Mouse (Mus musculus): ENCODE results near the gene 1700092M07Rik.
"Not testable (repeated sequence)": the region's sequence is repeated elsewhere in the genome, so short reads cannot be mapped to it uniquely, and the experiment has no call there.

Gene 1700092M07Rik

DNA sequence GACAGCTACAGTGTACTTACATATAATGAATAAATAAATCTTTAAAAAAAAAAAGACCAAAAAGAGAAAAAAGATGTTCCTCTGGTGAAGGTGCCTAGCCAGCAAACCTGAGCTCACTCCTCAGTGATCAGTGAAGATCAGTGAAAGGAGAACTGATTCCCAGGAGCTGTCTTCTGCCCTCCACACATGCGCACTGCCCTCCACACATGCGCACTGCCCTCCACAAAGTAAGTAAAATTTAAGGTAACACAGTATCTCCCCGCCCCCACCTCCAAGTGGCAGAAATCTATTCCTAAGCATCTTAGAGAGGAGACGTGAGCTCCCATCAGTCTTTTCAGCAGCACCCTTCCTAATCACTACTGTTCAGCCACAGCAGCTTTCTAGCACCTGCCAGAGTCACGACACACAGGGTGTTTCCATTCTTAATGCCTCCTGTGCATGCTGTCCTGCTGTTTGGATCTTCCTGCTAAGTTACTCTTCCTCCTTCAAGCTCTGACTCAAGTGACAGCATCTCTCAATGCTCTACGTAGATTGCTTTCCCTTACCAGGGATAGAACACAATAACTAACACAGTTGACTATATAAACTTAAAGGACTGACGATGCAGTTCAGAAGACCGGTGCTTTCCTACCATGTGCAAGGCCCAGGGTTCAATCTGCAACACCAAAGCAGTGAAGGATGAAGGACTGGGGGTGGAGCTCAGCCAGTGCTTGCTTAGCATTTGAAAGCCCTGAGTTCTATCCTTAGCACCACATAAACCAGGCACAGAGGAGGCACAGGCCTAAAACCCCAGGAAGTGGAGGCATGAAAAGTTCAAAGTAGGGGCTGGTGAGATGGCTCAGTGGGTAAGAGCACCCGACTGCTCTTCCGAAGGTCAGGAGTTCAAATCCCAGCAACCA is 24.4 kb upstream of the 1700092M07Rik start:
- DNase-seq (ENCODE audit: extremely low read depth, insufficient read length, low spot score) = no peak

GRCm38 (mm10) chr19:8716767-8717475 is 23.6 kb upstream of the 1700092M07Rik start:
- no peak for DNase-seq (ENCODE audit: extremely low read depth, insufficient read length, low spot score)

- DNase-seq (ENCODE audit: extremely low read depth, insufficient read length, low spot score) = no peak
Measured at GRCm38 (mm10) chr19:8718357-8718756, 22.2 kb upstream of the 1700092M07Rik start.

GRCm38 (mm10) chr19:8719037-8719436 is 21.5 kb upstream of the 1700092M07Rik start:
- not testable (repeated sequence) for DNase-seq (ENCODE audit: extremely low read depth, insufficient read length, low spot score)

DNA sequence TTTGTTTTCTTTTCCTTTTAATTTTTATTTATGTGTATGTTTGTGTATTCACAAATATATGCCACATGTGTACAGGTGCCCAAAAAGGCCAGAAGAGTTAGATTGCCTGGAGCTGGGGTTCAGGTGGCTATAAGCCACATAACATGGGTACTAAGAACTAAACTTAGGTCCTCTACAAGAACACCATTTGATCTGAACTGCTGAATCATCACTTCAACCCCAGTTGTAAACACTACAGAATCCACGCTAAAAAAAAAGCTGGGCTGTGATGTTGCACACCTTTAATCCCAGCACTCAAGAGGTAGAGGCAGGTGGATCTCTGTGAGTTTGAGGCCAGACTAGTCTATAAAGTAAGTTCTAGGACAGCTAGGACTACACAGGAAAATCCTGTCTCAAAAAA is 19.1 kb upstream of the 1700092M07Rik start:
- no peak for DNase-seq (ENCODE audit: extremely low read depth, insufficient read length, low spot score)

GRCm38 (mm10) chr19:8722021-8722420 is 18.5 kb upstream of the 1700092M07Rik start:
- no peak for DNase-seq (ENCODE audit: extremely low read depth, insufficient read length, low spot score)

DNA sequence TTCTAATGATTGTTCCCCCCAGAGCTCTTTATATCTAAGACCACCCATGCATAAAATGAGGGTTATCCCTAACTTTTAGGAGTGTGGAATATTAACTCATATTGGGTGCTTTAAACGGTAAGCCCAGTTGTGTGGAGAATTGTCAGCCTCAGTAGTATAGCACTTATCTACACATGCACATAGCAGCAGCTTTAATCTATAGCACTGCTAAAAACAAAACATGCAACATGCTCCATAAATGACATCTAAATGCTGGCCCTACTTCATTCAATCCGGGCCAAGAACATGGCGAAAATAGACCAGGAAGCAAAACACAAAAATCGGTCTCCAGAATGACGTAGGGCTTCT is 18.0 kb upstream of the 1700092M07Rik start:
- no peak for DNase-seq (ENCODE audit: extremely low read depth, insufficient read length, low spot score)

GRCm38 (mm10) chr19:8722907-8723573 is 17.5 kb upstream of the 1700092M07Rik start, which contains the start of gene Slc3a2:
TSS of gene Slc3a2 (minus strand) at chr19:8723369.
- DNase-seq (ENCODE audit: extremely low read depth, insufficient read length, low spot score) = peak; percentile 94

GRCm38 (mm10) chr19:8723574-8724346 is 16.8 kb upstream of the 1700092M07Rik start:
- no peak for DNase-seq (ENCODE audit: extremely low read depth, insufficient read length, low spot score)

DNA sequence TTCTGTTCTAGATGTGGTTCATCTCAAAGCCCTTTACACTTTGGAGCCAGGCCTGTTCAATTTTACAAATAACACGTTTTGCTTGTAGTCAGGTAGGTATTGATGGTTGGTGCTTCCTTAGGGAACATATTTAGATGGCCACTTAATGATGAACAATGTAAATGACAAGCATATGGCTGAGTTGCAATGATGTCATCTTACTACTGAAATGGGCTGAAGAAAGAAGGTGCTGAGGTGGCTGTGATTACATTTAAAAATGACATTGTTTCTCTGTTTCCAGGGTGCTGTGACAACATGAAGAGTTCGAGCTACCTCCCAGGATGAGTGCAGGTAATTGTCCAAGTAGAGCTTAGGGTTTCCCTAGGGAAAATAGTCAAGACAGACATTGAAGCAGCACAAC is 16.1 kb upstream of the 1700092M07Rik start:
- DNase-seq (ENCODE audit: extremely low read depth, insufficient read length, low spot score) = no peak

- DNase-seq (ENCODE audit: extremely low read depth, insufficient read length, low spot score) = no peak
Measured at GRCm38 (mm10) chr19:8725081-8725613, 15.4 kb upstream of the 1700092M07Rik start.

DNA sequence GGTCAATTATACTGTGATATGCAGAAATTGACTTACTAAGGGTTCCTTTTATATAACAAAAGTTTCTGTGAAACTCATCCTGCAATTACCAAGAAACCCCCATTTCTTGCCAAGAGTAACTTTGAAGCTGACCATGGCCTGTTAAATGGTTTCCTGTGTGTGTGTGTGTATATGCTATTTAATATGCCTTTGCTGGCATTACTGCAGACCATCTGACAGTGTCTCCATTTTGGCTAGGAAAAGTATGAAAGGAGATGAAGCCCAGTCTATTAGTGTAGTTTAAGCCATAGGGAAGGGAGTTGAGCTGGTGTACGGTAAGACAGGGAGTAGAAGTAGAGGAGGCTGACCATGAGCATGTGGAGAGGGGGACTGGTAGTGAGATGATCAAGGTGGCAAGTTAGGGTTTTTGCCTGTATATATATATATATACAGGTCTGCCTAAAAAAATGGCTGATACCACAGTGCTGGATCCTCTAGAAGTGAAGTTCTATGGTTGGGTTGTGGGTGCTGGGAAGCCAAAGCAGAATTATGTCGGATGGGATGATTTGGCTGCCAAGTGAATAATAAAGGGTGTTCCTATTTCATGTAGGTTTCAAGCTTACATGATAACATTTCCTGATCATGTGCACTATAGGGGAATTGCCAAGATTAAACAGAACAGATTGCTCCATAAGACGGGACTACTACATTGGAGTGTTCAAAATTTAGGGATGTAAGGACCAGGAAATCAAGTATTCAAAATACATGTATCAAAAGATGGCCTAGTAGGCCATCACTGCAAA is 13.7 kb upstream of the 1700092M07Rik start:
- no peak for DNase-seq (ENCODE audit: extremely low read depth, insufficient read length, low spot score)

DNA sequence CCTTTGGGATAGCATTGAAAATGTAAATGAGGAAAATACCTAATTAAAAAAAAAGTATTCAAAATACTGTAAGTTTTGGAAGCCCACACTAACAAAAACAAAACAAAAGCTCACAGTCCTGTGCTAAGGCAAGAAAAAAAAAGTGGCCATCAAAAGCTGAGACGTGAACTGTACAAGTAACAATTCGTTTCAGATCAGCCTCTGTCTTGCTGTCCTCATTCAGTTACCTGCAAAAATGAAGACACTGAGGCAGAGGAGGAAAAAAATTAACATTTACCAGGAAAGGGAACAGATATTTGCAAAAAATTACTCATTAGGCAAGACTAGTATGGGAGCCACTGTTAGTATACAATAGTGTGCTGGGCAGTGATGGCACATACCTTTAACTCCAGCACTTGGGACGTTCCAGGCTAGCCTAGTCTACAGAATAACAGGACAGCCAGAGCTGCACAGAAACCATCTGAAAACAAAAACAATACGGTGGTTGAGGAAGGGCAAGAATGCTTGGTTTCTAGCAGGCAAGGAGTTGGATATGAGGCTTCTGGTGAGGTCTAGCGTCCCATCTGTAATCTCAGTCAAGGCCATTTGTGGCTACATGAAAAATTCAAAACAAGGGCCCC is 12.9 kb upstream of the 1700092M07Rik start:
- DNase-seq (ENCODE audit: extremely low read depth, insufficient read length, low spot score) = no peak

DNA sequence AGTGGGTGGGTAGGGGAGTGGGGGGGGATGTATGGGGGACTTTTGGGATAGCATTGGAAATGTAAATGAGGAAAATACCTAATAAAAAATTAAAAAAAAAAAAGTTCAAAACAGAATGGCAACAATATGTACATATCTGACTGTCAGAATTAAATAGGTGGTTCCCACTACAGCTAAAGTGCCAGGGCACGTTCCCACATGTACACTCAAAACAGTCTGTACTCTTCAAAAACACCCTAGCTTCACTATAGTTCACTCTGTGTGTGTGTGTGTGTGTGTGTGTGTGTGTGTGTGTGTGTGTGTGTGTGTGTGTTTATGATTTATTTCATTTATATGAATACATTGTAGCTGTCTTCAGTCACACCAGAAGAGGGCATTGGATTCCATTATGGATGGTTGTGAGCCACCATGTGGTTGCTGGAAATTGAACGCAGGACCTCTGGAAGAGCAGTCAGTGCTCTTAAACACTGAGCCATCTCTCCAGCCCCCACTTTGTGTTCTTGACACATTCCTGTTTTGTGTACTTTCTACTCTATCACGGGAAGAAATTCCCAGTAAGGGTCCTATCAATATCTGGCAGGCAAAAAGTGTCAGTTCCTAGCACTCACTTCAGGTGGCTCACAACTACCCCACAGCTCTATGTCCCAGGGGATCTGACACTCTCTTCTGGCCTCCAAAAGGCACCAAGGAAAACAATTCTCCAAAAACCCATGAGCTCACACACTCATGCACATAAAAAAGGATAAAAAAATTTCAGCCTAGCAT is 12.0 kb upstream of the 1700092M07Rik start:
- DNase-seq (ENCODE audit: extremely low read depth, insufficient read length, low spot score) = peak; percentile 56

DNA sequence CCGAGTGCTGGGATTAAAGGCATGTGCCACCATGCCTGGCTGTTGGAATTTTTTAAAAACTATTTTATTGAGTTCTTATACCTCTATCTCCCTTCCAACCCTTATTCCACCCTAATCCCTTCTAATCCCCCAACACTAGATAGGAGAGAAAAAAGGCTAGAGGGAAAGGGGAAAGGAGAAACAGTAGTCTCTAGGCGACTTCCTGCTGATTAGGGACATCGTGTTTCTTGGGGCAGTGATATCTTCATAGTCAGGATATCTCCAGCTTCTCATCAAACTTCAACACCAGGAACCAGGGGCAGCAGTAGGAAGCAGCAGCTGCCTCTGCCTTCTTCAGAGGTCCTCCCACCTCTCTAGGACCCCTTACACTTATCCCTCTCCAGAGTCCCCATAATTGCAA is 6.2 kb upstream of the 1700092M07Rik start:
- DNase-seq (ENCODE audit: extremely low read depth, insufficient read length, low spot score) = no peak

GRCm38 (mm10) chr19:8735389-8736159 is 4.9 kb upstream of the 1700092M07Rik start, which contains the start of gene Wdr74:
TSS of gene Wdr74 (plus strand) at chr19:8735827.
- DNase-seq (ENCODE audit: extremely low read depth, insufficient read length, low spot score) = peak; percentile 82

DNA sequence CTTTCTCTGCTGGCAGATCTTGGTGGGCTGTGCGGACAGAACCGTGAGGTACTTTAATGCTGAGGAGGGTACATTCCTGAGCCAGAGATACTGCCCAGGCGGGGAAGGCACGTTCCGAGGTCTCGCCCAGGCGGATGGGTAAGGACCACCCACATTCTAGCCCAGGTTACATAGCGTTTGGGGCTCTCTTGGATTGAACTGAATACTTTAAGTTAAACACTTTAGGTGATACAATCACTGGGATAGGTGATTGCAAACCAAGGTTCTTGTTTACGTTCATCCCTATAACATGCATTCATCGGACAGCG is 4.4 kb upstream of the 1700092M07Rik start:
- no peak for DNase-seq (ENCODE audit: extremely low read depth, insufficient read length, low spot score)

DNA sequence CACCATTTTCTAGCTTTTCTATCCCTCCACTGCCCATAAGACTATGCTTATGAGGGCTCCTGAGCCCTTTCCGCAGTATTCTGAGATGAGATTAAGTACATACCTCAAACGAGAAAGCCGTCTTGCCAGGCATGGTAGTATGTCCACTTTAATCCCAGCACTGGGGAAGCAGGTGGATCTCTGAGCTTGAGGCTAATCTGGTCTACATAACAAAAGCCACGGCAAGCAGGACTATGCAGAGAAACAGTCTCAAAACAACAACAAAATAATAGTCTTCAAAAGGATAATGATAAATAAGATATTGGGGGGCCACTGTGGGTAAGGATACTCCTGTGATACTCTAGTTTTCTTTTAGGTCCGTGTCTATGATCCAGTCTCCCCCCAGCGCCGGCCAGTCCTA is 1.6 kb upstream of the 1700092M07Rik start:
- no peak for DNase-seq (ENCODE audit: extremely low read depth, insufficient read length, low spot score)

Measured in 3134 (cell line).